Mouse (Mus musculus) heart, postnatal 10 days (tissue): Measurements from ENCODE around the gene Stx18. TPM values are rescaled to one million over a fixed set of nuclear protein-coding genes. Genes with fewer than 3 reads are reported as not detected.
A peak's percentile ranks its signal among the peaks of the same experiment; 100 is the strongest.

Source experiments
- DNase-seq, 2 experiments: peaks; one replicate each; pipeline ENCODE4 v3.0.0; 2021
- intact Hi-C: fragments of 180-260 bp; cut with DNase I; formaldehyde crosslinking; loops from one replicate; pipeline ENCODE4 v1.15.1; 2025
- total RNA-seq, 2 experiments: library from RNA; stranded (reverse); gene quantifications; 2 replicates each; pipeline ENCODE4 v1.2.3; 2021

Gene Stx18
- total RNA-seq, 2 experiments from 2014 or later = 20.9 to 22.2 TPM

DNA sequence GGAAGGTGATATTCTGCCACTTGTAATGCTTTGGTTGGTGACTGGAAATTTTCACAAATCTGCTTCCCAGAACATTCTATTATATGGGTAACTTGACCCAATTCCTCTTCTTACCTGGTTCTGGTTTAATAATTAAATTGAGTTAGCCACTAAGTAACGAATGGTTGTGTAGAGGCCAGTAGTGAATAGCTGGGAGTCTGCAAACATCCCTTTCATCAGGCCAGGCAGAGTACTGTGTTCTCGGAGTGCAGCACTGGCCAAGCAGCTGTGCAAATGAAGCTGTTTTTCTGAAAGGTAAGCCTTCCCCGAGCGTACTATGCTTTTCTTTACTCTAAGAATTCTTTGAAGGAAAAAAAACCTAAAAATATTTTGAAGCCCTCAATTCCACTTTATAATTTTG is 37.8 kb downstream of the Stx18 start:
- DNase-seq = no peak
- intact Hi-C loops = no loop called here

DNA sequence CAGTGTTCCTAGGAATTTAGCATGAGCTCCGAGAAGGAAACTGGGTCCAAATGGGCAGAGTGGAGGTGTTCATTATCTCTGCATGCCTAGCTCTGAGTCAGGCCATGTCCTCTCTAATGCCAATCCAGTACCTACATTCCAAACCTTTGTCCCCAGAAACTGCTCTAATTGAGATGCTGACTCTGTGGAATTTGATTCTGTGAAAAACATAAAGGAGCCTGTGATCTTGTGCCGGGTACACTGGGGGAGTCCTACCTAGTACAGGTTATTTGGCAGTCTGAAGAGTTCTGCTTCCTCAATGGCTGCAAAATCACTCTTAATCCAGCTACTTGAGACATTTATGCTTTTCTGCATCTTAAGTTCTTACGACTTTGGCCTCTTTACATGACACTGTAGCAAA is 40.0 kb downstream of the Stx18 start:
- DNase-seq = no peak
- intact Hi-C loops = no loop called here

DNA sequence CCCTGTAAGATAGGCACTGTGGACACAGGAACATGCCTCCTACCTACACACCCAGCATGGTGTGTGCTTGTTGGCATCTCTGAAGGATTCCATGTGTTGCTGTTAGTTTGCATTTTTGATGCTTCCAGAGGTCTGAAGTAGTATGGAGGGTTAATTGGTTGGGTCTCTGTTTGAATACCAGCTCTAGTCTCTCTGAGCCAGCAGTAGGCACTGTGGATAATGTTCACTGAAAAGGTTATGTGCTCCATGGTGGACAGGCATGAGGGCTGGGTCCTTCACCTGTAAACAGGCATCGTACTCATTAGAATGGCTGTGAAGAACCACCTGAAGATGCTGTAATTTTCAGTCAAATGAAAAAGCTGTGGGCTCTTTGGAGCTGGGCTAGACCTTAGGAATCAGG is 41.9 kb downstream of the Stx18 start:
- intact Hi-C loops = no loop called here
- no peak for DNase-seq

DNA sequence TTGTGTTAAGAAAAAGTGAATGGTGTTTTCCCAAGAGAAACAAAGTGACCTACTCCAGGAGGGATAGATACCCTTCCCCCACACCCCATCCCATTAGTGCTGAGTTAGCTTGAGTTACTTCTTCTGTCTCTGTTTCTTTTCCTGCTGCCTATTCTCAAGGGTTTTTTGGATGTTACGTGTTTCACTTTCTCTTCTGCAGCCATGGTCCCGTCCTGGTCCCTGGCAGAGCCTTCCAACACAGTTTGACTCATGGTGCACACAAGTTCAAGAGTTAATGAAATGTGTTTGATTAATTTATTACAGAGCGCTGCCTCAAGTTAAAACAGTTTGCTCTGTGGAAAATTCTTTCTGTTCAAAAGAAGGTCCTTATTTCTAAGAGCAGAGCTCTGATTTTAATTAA is 44.0 kb downstream of the Stx18 start:
- intact Hi-C loops = no loop called here

DNA sequence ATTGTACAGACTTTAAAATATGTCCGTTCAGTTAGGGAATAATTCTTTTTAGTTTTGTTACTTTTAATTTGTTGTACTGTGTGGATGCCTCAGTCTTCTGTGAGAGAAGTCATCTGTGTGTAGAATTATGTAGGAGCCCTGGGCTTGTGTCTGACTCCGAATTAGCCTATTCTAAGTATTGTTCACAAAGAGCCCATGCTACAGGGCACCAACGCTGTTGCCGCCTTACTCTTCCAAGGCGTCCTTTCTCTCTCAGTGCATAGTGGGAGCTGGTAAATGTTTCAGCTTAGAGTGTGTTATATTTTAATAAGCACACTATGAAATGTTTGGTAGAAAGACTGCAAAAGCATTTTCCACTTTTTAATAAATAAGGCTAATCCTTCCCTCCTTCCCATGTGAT is 44.8 kb downstream of the Stx18 start:
- intact Hi-C loops = no loop called here
- DNase-seq = no peak

More for the DNA sequence above, 44.0 kb downstream of the Stx18 start:
- no peak for DNase-seq

DNA sequence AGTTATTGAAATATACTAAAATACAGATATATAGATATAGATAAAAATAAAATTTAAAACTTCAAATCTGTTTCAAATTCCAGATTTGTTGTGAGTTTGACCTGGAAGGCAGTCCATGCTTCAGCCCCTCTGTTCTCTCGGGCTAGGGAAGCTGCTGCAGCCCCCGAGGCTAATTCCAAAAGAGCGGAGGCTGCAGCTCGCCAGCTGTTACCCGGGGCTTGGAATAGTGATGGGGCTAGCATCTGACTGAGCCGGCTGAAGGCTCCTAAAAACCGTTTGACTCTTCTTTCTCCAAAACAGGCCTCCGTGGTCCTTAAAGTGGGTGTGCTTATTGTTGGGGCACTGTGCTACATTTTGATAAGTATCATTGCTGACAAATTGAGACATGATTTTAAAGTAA is 46.1 kb downstream of the Stx18 start:
- no peak for DNase-seq
- intact Hi-C loops = no loop called here

DNA sequence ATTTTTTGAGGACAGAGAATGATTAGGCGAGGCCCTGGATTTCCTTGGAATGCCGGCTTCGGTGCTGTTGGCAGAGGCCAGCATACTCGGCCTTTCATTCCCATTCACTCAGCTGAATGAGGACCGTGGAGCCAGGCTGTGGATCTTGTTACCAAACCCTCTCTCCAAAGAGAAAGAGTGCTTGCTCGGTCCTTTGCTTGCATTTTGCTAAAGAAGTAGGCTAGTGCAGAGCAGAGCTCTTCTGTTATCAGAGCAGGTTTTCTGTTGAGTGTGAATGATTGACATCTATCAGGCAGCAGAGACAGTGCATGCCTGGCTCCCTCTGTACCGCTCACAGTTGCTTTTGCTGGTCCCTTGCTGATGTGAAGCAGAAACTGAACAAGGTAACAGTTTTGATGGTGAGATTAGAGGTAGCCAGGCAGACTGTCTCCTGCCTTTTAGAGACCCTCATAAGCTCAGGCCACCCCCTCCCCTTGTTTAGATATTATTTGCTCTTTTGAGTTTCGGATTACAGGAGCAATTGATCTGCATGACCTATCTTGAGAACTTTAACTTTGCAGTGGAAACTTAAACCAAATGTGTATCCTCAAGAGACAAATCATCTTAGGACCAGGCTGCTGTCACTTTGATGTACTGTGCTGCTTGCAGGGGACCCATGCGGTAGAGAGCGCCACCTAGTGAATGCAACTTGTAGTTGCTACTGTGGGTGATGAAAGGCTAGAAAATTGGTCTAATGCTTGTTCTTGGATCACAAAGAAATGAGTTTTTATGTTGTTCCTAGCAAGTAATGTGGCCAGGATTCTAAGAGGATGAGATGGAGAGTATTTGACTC is 47.2 kb downstream of the Stx18 start:
- peak; percentile 56 to 73 for DNase-seq
- intact Hi-C loops = no loop called here

DNA sequence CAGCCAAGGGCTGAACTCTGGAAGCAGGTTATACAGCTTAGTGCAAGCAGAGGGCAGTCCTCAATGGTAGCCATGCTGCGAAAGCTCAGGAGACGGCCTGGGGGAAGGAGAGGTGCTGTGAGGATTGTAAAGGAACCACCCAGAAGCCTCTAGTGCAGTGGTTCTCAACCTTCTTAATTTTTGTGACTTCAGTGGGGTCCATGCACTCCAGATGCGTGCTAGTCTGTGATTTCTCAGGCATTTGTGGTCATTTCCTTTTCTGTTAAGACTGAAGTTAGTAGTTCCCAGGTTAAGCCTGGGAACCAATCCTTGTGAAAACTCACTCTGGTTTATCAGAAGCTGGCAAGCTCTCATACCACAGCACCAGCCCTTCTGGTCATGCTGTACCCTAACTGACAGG is 51.6 kb downstream of the Stx18 start:
- intact Hi-C loops = loop anchor here (2.0 to 5.0 kb wide), 3 partner anchors 183 to 793 kb away; no protein-coding TSS in a partner anchor

DNA sequence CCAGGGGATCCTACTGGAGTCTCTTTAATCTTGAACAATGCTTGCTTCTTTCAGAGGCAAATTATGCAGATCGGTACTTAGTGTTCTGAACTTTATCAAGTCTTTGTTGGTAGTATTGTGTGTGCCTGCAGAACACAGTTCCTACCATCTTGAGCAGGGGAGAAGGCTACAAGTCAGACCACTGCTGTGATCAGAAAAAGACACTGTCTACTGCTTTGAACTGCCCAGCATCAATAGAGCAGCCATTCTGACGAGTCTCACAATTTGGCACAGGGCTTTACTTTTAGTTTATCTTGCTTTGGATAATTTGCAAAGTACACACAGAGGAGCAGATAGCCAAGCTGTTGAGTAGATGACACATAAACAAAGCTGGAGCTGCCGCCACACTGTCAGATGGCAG is 52.0 kb downstream of the Stx18 start:
- no peak for DNase-seq
- intact Hi-C loops = loop anchor here (2.0 to 5.0 kb wide), 3 partner anchors 183 to 793 kb away; no protein-coding TSS in a partner anchor

More for the DNA sequence above, 51.6 kb downstream of the Stx18 start:
- no peak for DNase-seq

DNA sequence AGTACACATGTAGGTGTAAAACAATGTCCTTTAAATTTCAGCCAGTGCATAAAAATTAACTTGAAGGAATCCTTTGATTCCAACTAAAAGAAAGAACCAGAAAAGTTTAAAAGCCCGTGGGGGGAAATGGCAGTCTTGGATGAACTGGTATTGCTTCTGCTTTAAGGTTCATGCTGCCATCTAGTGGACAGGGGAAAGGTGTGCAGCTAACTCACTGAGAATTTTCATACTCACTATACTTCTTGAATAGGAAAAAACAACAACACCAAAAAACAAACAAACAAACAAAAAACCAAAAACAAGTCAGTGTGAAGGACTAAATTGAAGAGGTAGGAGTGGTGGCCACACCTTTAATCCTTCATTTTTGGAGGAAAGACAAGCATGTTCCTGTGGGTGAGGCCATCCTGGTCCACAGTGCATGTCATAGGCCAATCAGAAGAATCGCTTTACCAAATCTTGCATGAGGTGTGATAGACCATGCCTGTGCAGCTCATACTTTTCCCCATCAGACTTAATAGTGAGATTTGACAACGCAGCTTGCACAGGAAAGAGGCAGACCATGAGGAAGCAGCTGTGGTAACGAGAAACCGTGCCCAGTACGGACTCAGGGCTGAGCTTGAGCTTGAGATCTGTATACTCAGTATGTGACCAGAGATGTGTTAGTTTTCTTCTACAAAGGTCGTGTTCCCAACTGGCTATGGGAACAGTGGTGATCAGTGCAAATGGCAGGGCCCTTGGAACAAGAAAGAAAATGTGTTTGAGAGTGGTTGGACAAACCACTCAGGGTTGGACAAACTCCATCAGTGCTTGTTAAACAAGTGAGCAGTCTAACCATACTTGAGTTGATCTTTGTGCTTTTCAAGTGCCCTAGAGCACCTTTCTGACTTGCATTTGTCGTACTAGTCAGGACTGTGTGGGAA is 52.8 kb downstream of the Stx18 start:
- intact Hi-C loops = loop anchor here (2.0 to 5.0 kb wide), 3 partner anchors 184 to 794 kb away; no protein-coding TSS in a partner anchor
- peak; percentile 58 to 75 for DNase-seq

DNA sequence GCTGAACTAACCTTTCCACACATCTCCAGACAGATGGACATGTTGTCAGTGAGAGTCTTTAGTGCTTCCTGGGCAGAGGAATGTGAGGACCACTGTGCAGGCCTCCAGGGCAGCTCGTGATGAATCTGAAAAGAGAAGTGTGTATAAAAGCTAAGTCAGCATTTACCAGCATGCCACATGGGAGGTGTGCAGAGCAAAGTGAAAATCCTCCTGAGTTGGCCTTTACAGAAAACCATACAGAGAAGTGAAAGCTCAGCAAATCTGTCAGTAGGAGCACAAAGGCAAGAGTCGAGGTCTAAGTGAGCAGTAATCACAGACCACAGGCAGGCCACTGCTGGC is 53.4 kb downstream of the Stx18 start:
- intact Hi-C loops = loop anchor here (2.0 to 5.0 kb wide), 3 partner anchors 185 to 795 kb away; no protein-coding TSS in a partner anchor
- DNase-seq = no peak

DNA sequence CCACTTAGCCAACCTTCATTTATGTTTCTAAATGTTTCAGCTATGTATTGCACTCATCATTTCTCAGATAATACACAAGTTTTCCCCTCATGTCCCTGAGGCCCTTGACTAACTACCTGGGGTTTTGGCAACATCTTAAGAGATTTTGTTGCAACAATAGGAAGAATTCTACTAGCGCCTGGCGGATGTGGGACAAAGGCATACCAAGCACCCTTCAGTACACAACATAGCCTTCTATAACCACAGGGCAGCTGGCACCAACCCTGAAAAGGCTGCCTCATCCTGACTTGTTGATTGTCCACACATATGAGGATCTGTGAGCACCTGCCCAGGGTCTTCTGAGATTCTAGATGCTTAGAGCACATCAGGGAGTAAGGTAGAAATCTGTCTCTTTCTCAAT is 55.8 kb downstream of the Stx18 start:
- intact Hi-C loops = loop anchor here (5.0 kb wide), 2 partner anchors 187 to 797 kb away; no protein-coding TSS in a partner anchor
- DNase-seq = no peak

DNA sequence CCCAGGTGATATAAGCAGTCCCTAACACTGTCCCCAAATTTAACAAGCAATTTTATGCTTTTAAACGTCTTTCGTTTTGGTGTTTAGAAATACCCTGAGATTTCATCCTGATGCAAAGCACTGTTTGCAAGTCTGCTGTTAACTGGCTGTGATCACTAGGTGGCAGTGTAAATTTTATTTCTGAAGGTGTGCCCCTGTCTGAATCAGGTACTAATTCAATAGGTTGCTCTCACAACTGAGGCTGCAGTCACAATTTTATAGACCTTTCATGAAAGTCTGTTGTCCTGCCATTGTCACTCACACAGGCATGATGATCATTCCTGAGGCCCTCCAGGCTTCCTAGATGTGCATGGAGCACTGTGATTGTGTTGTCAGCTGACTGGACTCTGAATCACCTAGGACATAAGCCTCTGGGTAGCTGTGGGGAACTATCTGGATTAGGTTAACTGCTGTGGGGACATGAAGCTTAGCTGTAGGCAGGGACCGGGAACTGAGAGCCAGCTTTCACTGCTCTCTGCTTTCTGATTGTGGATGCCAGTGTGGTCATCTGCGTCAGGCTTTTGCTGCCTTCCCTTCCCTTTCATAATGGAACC is 59.1 kb downstream of the Stx18 start:
- intact Hi-C loops = loop anchor here (1.0 kb wide), 1 partner anchor 101 kb away; no protein-coding TSS in a partner anchor
- DNase-seq = no peak

DNA sequence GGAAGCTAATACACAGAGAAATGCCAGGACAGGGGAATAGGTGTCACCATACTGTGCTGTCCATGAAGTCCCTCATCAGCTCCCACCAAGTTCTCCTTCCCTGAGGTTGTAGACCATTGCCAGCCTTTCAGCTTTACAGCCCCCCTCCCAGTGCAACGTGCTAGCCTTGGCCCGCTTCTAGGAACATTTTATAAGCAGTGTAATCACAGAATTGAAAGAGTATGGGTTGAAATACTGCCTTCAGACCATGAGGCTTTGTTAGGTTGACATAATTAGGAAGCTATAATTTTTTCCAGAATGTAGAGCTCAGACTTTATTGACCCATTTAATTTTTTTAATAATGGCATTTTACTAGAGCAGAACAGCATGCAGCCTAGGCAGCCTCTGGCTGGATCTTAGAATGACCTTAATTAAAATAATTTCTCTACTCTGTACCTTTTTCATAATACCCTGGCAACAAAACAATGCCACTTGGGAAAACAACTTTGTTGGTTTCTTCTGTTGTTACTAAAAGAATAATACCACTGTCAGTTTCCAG is 60.7 kb downstream of the Stx18 start:
- no peak for DNase-seq
- intact Hi-C loops = no loop called here

DNA sequence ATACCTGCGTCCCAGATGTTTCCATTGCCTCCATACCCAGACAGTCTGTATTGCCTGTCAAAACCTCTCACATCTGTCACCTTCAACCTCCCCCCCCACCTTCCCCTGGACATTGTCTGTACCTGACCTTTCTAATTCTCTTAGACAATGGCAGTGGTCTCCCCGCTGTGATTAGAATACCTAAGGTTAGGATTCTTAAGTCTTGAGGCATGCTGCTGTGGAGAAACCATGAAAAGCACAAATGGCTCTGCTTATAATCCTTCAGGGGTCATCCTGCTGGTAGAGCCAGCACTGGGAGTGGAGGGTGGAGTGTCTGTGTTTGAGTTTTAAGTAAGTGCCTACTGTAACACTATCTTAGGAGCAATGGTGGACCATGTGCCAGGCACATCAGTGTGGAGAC is 64.4 kb downstream of the Stx18 start:
- intact Hi-C loops = no loop called here

DNA sequence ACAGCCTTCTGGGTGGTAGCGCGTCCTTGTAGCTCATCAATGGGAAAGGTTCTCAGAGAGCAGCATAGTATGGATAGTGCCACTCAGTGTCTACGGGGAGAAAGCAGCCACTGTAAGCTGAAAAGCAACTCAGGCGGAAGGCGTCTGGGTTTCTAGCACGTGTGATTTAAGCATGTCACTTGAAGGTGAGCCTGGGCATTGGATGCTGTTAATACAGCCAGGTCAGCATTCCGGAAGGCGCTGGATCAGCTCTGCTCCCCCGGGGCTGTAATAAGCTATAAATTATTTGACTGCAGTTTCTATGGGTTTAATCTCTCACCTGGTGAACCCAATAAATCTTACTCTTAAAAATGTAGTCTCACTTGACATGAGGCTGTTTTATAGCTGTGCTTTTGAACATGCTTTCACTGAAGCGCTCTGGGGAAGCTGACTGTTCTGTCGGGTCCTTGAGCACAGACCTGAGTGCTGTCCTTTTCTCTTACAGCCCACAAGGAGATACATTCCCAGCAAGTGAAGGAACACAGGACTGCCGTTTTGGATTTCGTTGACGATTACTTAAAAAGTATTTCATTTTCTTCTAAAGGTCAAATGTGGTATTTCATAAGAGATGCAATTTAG is 67.6 kb downstream of the Stx18 start:
- intact Hi-C loops = no loop called here
- DNase-seq = no peak

More for the DNA sequence above, 64.4 kb downstream of the Stx18 start:
- DNase-seq = no peak

DNA sequence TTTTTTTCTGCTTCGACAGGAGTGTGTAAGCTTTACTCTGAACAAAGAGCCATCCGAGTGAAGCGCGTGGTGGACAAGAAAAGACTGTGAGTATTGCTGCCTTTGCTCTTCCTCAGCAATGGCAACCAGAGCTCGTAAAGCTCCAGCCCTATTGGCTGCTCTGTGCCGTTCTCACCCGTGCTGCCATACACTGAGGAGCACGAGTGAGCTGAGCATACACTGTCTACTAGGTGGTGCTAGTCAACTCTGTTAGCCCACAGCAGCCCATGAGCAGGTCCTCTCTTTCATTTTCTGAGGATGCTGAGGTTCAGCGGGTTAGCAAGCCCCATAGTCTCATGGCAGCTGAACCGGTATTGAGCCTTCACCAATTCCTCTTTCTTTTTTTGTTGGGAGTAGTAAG is 68.3 kb downstream of the Stx18 start:
- no peak for DNase-seq
- intact Hi-C loops = no loop called here

DNA sequence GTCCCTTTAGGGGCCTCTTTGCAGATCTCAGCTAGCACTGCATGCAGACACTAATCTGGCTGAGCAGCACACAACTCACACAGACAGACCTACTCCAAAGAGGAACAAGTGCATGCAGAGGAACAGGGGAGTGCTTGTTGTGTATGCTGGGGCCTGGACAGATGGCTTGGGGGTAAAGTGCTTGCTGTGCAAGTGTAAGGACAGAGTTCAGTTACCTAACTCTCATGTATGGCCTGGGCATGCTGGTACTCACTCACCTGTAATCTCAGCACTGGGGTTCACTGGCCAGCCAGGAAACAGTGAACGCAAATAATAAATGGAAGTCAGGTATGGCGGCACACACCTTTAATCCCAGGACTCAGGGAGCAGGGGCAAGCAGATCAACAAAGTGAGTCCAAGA is 76.0 kb downstream of the Stx18 start:
- intact Hi-C loops = no loop called here
- no peak for DNase-seq

DNA sequence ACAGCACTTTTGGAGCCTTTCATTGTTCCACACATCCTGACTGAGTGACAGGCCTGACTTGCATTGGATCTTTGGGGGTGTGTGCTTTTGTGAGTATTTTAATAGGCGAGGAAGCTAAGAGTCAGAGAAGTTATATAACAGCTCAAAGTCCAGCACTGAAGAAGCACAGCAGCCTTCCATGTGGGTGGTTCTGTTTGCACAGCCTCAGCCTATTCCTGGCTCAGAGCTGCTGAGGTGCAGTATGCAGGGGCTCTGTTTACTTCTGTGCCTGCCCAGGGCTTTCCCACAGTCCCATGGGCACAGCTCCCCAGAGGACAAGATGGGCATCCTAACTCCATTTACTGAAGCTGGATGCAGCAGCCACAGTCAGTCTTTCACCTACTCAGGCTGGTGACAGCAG is 78.5 kb downstream of the Stx18 start:
- intact Hi-C loops = no loop called here
- DNase-seq = no peak

DNA sequence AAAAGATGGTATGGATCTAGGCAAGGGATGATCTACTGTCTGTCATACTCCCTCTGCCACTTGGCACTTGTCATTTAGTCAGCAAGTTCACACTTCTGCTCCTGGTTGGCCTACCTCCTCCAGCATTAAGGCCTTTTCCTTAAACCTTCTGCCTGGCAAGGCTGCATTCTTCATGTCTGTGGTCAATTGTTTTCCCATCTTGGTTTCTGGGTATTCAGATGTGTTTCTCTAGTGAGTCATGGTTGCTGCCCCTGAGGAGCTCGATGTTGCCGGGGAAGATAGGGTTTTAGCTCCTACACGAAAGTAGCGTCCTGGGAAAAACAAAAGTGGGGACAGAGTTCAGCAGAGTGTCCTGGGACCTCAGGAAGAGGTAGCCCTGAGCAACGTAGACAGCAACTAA is 80.7 kb downstream of the Stx18 start:
- intact Hi-C loops = no loop called here

More for the DNA sequence above, 80.7 kb downstream of the Stx18 start:
- no peak for DNase-seq
